Mouse (Mus musculus): ENCODE results near the gene Ebp. TPM values are rescaled to one million over a fixed set of nuclear protein-coding genes. Genes with fewer than 3 reads are reported as not detected.

The Ebp gene
- total and polyA plus RNA-seq, 2 experiments from 2014 or later, result 20.6 to 26.2 TPM

- no peak for DNase-seq (ENCODE audit: low spot score)
- WGBS, result 62% methylated on average over 7 of the region's 7 CpGs
- ATAC-seq (ENCODE audit: insufficient read depth, low read depth), result no peak
Measured at GRCm38 (mm10) chrX:8222678-8223421, 29.5 kb upstream of the Ebp start.

GRCm38 (mm10) chrX:8222296-8222677 lies 29.0 kb upstream of the Ebp start:
- Histone ChIP-seq H3K4me2 (ENCODE audit: low read depth, low read length) (no peak overlapping the region), H3K36me3 (replicated peaks; ENCODE audit: control insufficient read depth, insufficient read depth, low read length) (no peaks in the 10 kb centered on the region), H3K27me3 (ENCODE audit: control insufficient read depth, insufficient read depth, low read length) (no peaks in the 10 kb centered on the region), H3K4me1 (ENCODE audit: control insufficient read depth, insufficient read depth) (no peaks in the 10 kb centered on the region), H3K27ac (ENCODE audit: low read depth) (no peak overlapping the region), H3K9ac (replicated peaks; ENCODE audit: low read depth, low read length) (no peak overlapping the region), H3K4me3 (ENCODE audit: low read depth, low read length) (no peak overlapping the region), H3K9me3 (replicated peaks; ENCODE audit: control insufficient read depth, low read length) (no peaks in the 10 kb centered on the region)
- ATAC-seq (ENCODE audit: insufficient read depth, low read depth) (no peak), DNase-seq (ENCODE audit: low spot score) (no peak)
- 52% methylated on average over 3 of the region's 3 CpGs for WGBS
- TF ChIP-seq CTCF (IDR thresholded peaks at IDR 0.05; ENCODE audit: low read depth), result no peak

More at GRCm38 (mm10) chrX:8222678-8223421, 29.5 kb upstream of the Ebp start:
- Histone ChIP-seq H3K9ac (replicated peaks; ENCODE audit: low read depth, low read length) (no peak overlapping the region), H3K4me3 (ENCODE audit: low read depth, low read length) (no peak overlapping the region), H3K4me1 (ENCODE audit: control insufficient read depth, insufficient read depth) (no peaks in the 10 kb centered on the region), H3K27me3 (ENCODE audit: control insufficient read depth, insufficient read depth, low read length) (no peaks in the 10 kb centered on the region), H3K9me3 (replicated peaks; ENCODE audit: control insufficient read depth, low read length) (no peaks in the 10 kb centered on the region), H3K36me3 (replicated peaks; ENCODE audit: control insufficient read depth, insufficient read depth, low read length) (no peaks in the 10 kb centered on the region), H3K27ac (ENCODE audit: low read depth) (no peak overlapping the region), H3K4me2 (ENCODE audit: low read depth, low read length) (no peak overlapping the region)
- TF ChIP-seq EP300 (IDR thresholded peaks at IDR 0.05; ENCODE audit: low read depth), result no peak
- TF ChIP-seq CTCF (IDR thresholded peaks at IDR 0.05; ENCODE audit: low read depth), result no peak

- 22% methylated on average over 8 of the region's 8 CpGs for WGBS
- TF ChIP-seq CTCF (IDR thresholded peaks at IDR 0.05; ENCODE audit: low read depth) (no peak), EP300 (IDR thresholded peaks at IDR 0.05; ENCODE audit: low read depth) (no peak)
- Histone ChIP-seq H3K27me3 (ENCODE audit: control insufficient read depth, insufficient read depth, low read length) (no peaks in the 10 kb centered on the region), H3K27ac (ENCODE audit: low read depth) (no peak overlapping the region), H3K4me3 (ENCODE audit: low read depth, low read length) (no peak overlapping the region), H3K4me1 (ENCODE audit: control insufficient read depth, insufficient read depth) (no peaks in the 10 kb centered on the region), H3K9ac (replicated peaks; ENCODE audit: low read depth, low read length) (no peak overlapping the region), H3K36me3 (replicated peaks; ENCODE audit: control insufficient read depth, insufficient read depth, low read length) (no peaks in the 10 kb centered on the region), H3K4me2 (ENCODE audit: low read depth, low read length) (no peak overlapping the region), H3K9me3 (replicated peaks; ENCODE audit: control insufficient read depth, low read length) (no peaks in the 10 kb centered on the region)
- ATAC-seq (ENCODE audit: insufficient read depth, low read depth), result no peak
- no peak for DNase-seq (ENCODE audit: low spot score)
Measured at GRCm38 (mm10) chrX:8219651-8220050, 26.3 kb upstream of the Ebp start.

- 22% methylated on average over 2 of the region's 2 CpGs for WGBS
- Histone ChIP-seq H3K4me1 (ENCODE audit: control insufficient read depth, insufficient read depth) (no peaks in the 10 kb centered on the region), H3K27me3 (ENCODE audit: control insufficient read depth, insufficient read depth, low read length) (no peaks in the 10 kb centered on the region), H3K9ac (replicated peaks; ENCODE audit: low read depth, low read length) (no peak overlapping the region), H3K4me2 (ENCODE audit: low read depth, low read length) (no peak overlapping the region), H3K4me3 (ENCODE audit: low read depth, low read length) (no peak overlapping the region), H3K9me3 (replicated peaks; ENCODE audit: control insufficient read depth, low read length) (no peaks in the 10 kb centered on the region), H3K27ac (ENCODE audit: low read depth) (no peak overlapping the region), H3K36me3 (replicated peaks; ENCODE audit: control insufficient read depth, insufficient read depth, low read length) (no peaks in the 10 kb centered on the region)
- DNase-seq (ENCODE audit: low spot score) (no peak), ATAC-seq (ENCODE audit: insufficient read depth, low read depth) (no peak)
- TF ChIP-seq CTCF (IDR thresholded peaks at IDR 0.05; ENCODE audit: low read depth) (no peak), EP300 (IDR thresholded peaks at IDR 0.05; ENCODE audit: low read depth) (no peak)
Measured at GRCm38 (mm10) chrX:8218114-8218513, 24.8 kb upstream of the Ebp start.

- TF ChIP-seq CTCF (IDR thresholded peaks at IDR 0.05; ENCODE audit: low read depth), result no peak
- no peak for TF ChIP-seq EP300 (IDR thresholded peaks at IDR 0.05; ENCODE audit: low read depth)
- no peaks in the 10 kb centered on the region for H3K36me3 ChIP-seq (replicated peaks; ENCODE audit: control insufficient read depth, insufficient read depth, low read length)
- ATAC-seq (ENCODE audit: insufficient read depth, low read depth) (no peak), DNase-seq (ENCODE audit: low spot score) (no peak)
- no peak overlapping the region for H3K4me2 ChIP-seq (ENCODE audit: low read depth, low read length)
- no peak overlapping the region for H3K27ac ChIP-seq (ENCODE audit: low read depth)
- H3K27me3 ChIP-seq (ENCODE audit: control insufficient read depth, insufficient read depth, low read length), result no peaks in the 10 kb centered on the region
- H3K4me3 ChIP-seq (ENCODE audit: low read depth, low read length), result no peak overlapping the region
- H3K9me3 ChIP-seq (replicated peaks; ENCODE audit: control insufficient read depth, low read length), result no peaks in the 10 kb centered on the region
- H3K4me1 ChIP-seq (ENCODE audit: control insufficient read depth, insufficient read depth), result no peaks in the 10 kb centered on the region
- no peak overlapping the region for H3K9ac ChIP-seq (replicated peaks; ENCODE audit: low read depth, low read length)
- 24% methylated on average over 6 of the region's 6 CpGs for WGBS
Measured at GRCm38 (mm10) chrX:8217383-8217782, 24.1 kb upstream of the Ebp start.
